In the genomic region with DNA sequence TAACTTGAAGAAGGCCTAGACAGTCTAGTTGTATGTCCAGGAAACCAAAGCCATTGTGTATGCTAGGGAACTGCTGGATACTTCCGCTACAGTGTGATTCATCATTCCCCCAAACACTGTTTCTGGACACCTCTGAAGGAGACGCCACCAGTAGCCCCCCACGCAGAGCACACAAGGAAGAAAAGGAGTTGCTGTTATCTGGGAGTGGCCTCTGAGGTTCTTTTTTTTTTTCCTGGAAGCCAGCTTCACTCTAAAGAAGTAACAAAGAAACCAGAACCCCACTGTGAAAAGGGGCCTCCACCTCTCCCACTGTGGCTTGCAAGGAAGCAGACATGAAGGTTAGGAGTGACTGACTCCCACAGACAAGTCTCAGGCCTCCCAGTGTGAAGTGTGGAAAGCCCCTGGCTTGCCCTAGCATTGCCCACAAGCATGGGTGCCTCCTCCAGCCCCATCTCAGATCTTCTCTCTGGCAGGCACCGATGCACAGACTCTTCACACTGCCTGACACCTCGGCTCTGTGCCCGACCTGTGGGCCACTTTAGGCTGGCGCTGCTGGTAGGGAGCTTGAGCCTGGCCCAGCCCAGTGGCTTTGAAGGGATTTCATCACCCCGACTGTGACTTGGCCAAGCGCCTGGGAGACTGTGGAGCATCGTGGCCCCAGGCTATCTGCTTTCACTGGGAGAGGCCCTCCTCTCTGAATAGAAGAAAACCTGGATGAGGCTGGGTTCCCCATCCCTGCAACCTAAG, we compare ENCODE assay signal across 8 mouse cellular contexts.
DNase-seq lines count a peak whose midpoint lies in the region; ATAC-seq lines count a peak whose summit lies in the region.

No protein-coding gene starts in this region.

- WGBS in kidney, embryonic 15.5 days, result 16% methylated on average over 10 of the region's 10 CpGs
- 11% methylated on average over 10 of the region's 10 CpGs for WGBS in midbrain, embryonic 11.5 days

- no peak overlapping the region for H3K4me2 ChIP-seq in kidney, embryonic 15.5 days
- H3K4me2 ChIP-seq in midbrain, embryonic 11.5 days, result no peak overlapping the region

- no peaks in the 10 kb centered on the region for H3K36me3 ChIP-seq in kidney, embryonic 15.5 days
- H3K36me3 ChIP-seq in midbrain, embryonic 11.5 days (ENCODE audit: control insufficient read depth, insufficient read depth, low read length), result no peaks in the 10 kb centered on the region

- H3K27me3 ChIP-seq in kidney, embryonic 15.5 days, result peaks cover 26% of the 10 kb centered on the region
- H3K27me3 ChIP-seq in midbrain, embryonic 11.5 days (ENCODE audit: control insufficient read depth, insufficient read depth, low read length), result peaks cover 6% of the 10 kb centered on the region; the same call in 1 of the 2 replicates

- H3K9me3 ChIP-seq in kidney, embryonic 15.5 days (replicated peaks), result no peaks in the 10 kb centered on the region
- no peaks in the 10 kb centered on the region for H3K9me3 ChIP-seq in midbrain, embryonic 11.5 days (ENCODE audit: control insufficient read depth, low read length)

- H3K27ac ChIP-seq in kidney, embryonic 15.5 days, result peak overlapping the region; percentile 46
- no peak overlapping the region for H3K27ac ChIP-seq in midbrain, embryonic 11.5 days (ENCODE audit: low read depth, low read length)

- H3K9ac ChIP-seq in kidney, embryonic 15.5 days, result no peak overlapping the region
- H3K9ac ChIP-seq in midbrain, embryonic 11.5 days (ENCODE audit: low read length), result 0 out of 2 replicates have a peak overlapping the region, but pooled peaks have one; percentile 24

- no peak overlapping the region for H3K4me3 ChIP-seq in kidney, embryonic 15.5 days (replicated peaks)
- no peak overlapping the region for H3K4me3 ChIP-seq in midbrain, embryonic 11.5 days (ENCODE audit: low read depth, low read length)

- H3K4me1 ChIP-seq in kidney, embryonic 15.5 days, result peaks cover 47% of the 10 kb centered on the region
- peaks cover 18% of the 10 kb centered on the region for H3K4me1 ChIP-seq in midbrain, embryonic 11.5 days (ENCODE audit: control insufficient read depth, insufficient read depth, low read length)

- DNase-seq in 3T3-L1 (ENCODE audit: low read depth, low spot score), result peak; percentile 99
- peak; percentile 71 for DNase-seq in NIH3T3 (ENCODE audit: low read depth)
- peak; percentile 43 for DNase-seq in embryo, embryonic 10.5 days (ENCODE audit: low spot score)
- peak; percentile 93 for DNase-seq in midbrain, embryonic 11.5 days (ENCODE audit: low spot score, missing footprints)
- DNase-seq in spleen, adult 18-20 months, result no peak
- no peak for DNase-seq in spleen, adult 12 weeks (ENCODE audit: low spot score)

- ATAC-seq in granulocyte monocyte progenitor cell, adult 5-6 weeks (replicated peaks; ENCODE audit: poor library complexity, severe bottlenecking), result peak; percentile 35
- peak; percentile 41; the same call in 1 of the 2 replicates for ATAC-seq in kidney, embryonic 15.5 days (replicated peaks; ENCODE audit: low FRiP score)
- ATAC-seq in midbrain, embryonic 11.5 days (ENCODE audit: low FRiP score), result peak; percentile 42; the same call in 1 of the 2 replicates

Comparison
In these comparisons a context has a peak if more than half of its experiments do, and no peak if none do; other contexts are left out.
1. DNase-seq: peak in 3T3-L1 (single experiment), NIH3T3 (single experiment), embryo, embryonic 10.5 days (single experiment) and midbrain, embryonic 11.5 days (single experiment); none in spleen, adult 18-20 months (0 of 2) and spleen, adult 12 weeks (single experiment).
2. Peak in every context shown above with its lines, with median percentiles within 50 percentile points of each other: ATAC-seq.